Mouse (Mus musculus) frontal cortex, adult 2 months (tissue): ENCODE measurements at regions not wholly inside any gene's neighbourhood (a gene's known extent, or its start where the extent isn't known, plus 50 kb on each side); places are given as distances from the start of the nearest gene placed in this dataset.

ENCODE experiments used
- DNase-seq, 2 experiments: peaks; one replicate each; pipeline ENCODE4 v3.0.0; 2022; ENCODE audit warnings: low spot score in 1 of 2; ENCODE audit errors: extremely low spot score in 1 of 2

- no peak for DNase-seq
These were observed 217.9 kb downstream of the Nedd1 start for GRCm38 (mm10) chr10:92504271-92504670.

GRCm38 (mm10) chr10:92483592-92483991 lies 238.6 kb downstream of the Nedd1 start:
- no peak for DNase-seq

- DNase-seq = no peak
These were observed 248.9 kb downstream of the Nedd1 start for GRCm38 (mm10) chr10:92473282-92473681.

- DNase-seq = no peak
These were observed 251.1 kb downstream of the Nedd1 start for GRCm38 (mm10) chr10:92471111-92471510.

- DNase-seq = no peak
These were observed 267.0 kb downstream of the Nedd1 start for GRCm38 (mm10) chr10:92455195-92455594.

GRCm38 (mm10) chr10:92453550-92453949 lies 268.7 kb downstream of the Nedd1 start:
- no peak for DNase-seq

GRCm38 (mm10) chr10:92445957-92446356 lies 276.3 kb downstream of the Nedd1 start:
- DNase-seq = no peak

GRCm38 (mm10) chr10:92438621-92439394 lies 283.4 kb downstream of the Nedd1 start:
- peak in 1 of 2 experiments; percentile 23 for DNase-seq

GRCm38 (mm10) chr10:92429256-92429655 lies 293.0 kb downstream of the Nedd1 start:
- DNase-seq = no peak

- DNase-seq = no peak
These were observed 294.2 kb downstream of the Nedd1 start for GRCm38 (mm10) chr10:92428026-92428425.

- DNase-seq = no peak
These were observed 295.8 kb downstream of the Nedd1 start for GRCm38 (mm10) chr10:92426443-92426842.

GRCm38 (mm10) chr10:92412737-92413136 lies 309.5 kb downstream of the Nedd1 start:
- DNase-seq = no peak

GRCm38 (mm10) chr10:92410813-92411325 lies 311.4 kb downstream of the Nedd1 start:
- no peak for DNase-seq

GRCm38 (mm10) chr10:92404697-92405293 lies 317.4 kb downstream of the Nedd1 start:
- peak in 1 of 2 experiments; percentile 11 for DNase-seq

GRCm38 (mm10) chr10:92400587-92401090 lies 321.6 kb downstream of the Nedd1 start:
- DNase-seq = no peak

GRCm38 (mm10) chr10:92389176-92389732 lies 333.0 kb downstream of the Nedd1 start:
- no peak for DNase-seq

GRCm38 (mm10) chr10:92367126-92367525 lies 355.1 kb downstream of the Nedd1 start:
- DNase-seq = no peak

- no peak for DNase-seq
These were observed 365.5 kb downstream of the Nedd1 start for GRCm38 (mm10) chr10:92356738-92357137.

GRCm38 (mm10) chr10:92349043-92349442 lies 373.2 kb downstream of the Nedd1 start:
- DNase-seq = no peak

GRCm38 (mm10) chr10:92347960-92348675 lies 374.1 kb downstream of the Nedd1 start:
- no peak for DNase-seq

- no peak for DNase-seq
These were observed 382.5 kb downstream of the Nedd1 start for GRCm38 (mm10) chr10:92339671-92340070.
